Mouse (Mus musculus) kidney, postnatal 10 days (tissue): ENCODE measurements around the gene Fam117a.

Source experiments
- DNase-seq: peaks from one replicate; pipeline ENCODE4 v3.0.0; 2021; ENCODE audit warnings: mixed read lengths

Gene Fam117a

DNA sequence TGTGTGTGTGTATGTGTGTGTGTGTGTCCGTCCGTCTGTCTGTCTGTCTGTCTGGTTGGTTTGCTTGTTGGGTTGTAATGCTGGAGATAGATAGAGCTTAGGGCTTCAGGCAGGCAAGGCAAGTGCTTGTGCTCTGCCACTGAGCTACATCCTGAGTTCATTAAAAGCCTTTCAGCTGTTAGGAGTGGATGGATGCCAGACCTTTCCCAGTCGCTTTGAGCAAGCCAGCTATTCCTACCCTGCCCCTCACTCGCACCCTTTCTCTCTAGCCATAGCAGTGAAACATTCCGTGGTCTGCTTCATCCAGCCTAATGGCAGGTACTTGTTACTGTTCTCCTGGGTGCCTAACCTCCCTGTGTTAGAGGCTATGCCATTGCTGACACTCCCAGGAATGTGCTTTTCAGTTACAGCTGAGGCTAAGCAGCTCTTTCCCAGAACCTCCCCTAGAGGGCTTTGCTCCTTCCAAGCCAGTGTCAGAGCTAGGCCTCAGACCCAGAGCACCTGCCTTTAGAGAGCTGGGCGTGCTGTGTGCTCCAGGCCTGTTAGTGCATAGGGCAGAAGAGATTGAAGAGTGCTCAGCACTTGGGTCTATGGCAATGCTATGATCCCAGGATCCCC, 29.6 kb downstream of the Fam117a start:
- DNase-seq, result peak; percentile 58

- no peak for DNase-seq
Measured at GRCm38 (mm10) chr11:95367011-95367735, 30.4 kb downstream of the Fam117a start.

DNA sequence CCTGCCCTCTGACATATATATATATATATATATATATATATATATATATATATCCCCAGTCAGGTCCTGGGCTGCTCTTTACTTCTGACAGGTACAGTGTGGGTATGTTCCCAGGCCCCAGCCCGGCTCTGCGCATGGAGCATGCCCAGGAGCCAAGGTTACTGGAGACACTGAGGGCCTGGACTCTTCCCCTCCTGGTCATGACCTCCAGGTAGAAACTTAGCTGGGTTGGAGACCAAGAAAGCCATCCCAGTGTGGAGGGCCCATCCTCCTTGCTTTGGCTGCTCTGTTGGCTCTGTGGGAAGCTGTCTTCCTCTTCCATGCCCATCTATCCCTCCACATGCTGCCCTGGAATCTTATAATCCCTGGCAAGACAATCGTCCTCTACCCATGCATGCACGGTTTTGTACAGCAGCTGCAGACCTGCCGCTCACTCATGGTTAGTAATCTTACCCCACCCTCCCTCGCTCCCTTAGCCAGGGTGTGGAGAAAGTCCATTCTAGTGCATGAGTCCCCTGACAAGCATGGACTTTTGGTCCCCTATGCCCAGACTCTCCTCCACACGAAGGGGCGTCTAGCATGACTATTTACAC, 31.5 kb downstream of the Fam117a start:
- DNase-seq, result no peak

- no peak for DNase-seq
Measured at GRCm38 (mm10) chr11:95368871-95369270, 32.1 kb downstream of the Fam117a start.

GRCm38 (mm10) chr11:95369964-95370890, 33.4 kb downstream of the Fam117a start:
- DNase-seq, result peak; percentile 70

GRCm38 (mm10) chr11:95371182-95371581, 34.4 kb downstream of the Fam117a start:
- DNase-seq, result no peak

GRCm38 (mm10) chr11:95378926-95379325, 42.1 kb downstream of the Fam117a start:
- no peak for DNase-seq

- no peak for DNase-seq
Measured at GRCm38 (mm10) chr11:95379552-95379951, 42.7 kb downstream of the Fam117a start.

- no peak for DNase-seq
Measured at GRCm38 (mm10) chr11:95380711-95381110, 43.9 kb downstream of the Fam117a start.

GRCm38 (mm10) chr11:95381146-95381545, 44.3 kb downstream of the Fam117a start:
- DNase-seq, result no peak

GRCm38 (mm10) chr11:95383331-95383986, 46.6 kb downstream of the Fam117a start:
- no peak for DNase-seq

- no peak for DNase-seq
Measured at GRCm38 (mm10) chr11:95384004-95384318, 47.1 kb downstream of the Fam117a start.

DNA sequence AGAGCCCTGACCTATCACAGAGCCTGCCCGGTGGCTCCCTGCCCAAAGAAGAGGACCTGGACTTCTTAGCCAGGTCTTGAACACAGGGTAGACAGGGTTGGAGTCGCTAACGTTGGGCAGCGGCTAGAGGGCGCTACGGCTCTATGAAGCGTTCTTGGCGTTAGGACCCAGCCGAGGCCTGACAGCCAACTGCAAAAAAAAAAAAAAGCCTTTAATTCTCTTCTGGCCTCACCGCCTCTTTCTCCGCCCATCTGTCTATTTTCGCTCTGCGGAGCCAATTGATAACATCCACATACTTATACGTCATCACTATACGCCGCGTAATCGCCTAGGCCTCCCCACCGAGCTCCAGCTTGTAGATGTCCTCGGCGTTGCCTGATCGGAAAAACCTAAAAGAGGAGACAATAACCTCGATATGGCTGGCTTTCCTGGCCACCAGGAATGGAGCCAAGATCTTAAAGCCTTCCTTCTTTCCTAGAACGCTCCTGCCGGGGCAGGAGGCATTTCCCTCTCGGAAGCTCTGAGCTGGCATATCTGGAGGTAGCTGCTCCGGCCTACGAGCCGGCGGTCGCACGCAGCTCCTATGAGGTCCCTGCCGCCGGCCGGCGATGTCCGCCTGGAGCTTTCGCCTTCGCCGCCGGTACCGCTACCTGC, 47.6 kb downstream of the Fam117a start, which contains the start of gene Slc35b1:
Slc35b1 (plus strand) TSS at position 374 of the 654 bp plus-strand sequence.
- DNase-seq, result peak; percentile 94

DNA sequence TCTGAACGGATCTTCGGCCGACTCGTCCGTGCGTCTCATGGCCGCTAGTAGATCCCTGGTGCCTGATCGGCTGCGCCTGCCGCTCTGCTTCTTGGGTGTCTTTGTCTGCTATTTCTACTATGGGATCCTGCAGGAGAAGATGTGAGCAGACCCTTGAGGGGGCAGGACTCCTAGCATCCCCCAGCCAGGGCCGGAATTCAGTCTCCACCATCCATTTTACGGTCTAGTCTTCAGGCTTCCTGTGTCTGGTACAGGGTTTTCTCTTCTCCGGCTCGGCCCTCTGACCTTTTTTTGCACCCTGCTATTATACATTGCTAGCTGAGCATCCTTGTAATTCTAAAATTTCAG, 48.1 kb downstream of the Fam117a start:
- no peak for DNase-seq

DNA sequence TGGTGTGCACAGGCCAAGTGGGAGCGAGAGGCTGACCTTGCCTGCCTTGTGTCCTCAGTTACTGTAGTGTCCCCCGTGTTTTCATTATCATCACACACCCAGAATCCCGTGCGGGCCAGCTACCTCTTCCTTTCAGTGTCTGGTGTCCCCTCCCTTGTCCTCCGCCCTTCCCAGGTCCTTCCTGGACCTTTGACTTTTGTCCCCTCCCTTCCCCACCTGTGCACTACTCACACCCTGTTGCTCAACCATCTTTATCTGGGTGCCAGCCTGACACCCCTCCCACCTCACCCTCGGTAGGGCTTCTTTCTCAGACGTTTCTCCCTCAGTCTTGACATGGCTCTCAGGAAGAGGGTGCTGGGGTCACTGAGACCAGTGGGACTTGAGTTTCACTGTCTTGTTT, 50.5 kb downstream of the Fam117a start:
- no peak for DNase-seq

GRCm38 (mm10) chr11:95389006-95389405, 52.2 kb downstream of the Fam117a start:
- DNase-seq, result peak; percentile 33

GRCm38 (mm10) chr11:95390420-95390819, 53.6 kb downstream of the Fam117a start:
- peak; percentile 3 for DNase-seq

GRCm38 (mm10) chr11:95391201-95391600, 54.4 kb downstream of the Fam117a start:
- DNase-seq, result no peak

DNA sequence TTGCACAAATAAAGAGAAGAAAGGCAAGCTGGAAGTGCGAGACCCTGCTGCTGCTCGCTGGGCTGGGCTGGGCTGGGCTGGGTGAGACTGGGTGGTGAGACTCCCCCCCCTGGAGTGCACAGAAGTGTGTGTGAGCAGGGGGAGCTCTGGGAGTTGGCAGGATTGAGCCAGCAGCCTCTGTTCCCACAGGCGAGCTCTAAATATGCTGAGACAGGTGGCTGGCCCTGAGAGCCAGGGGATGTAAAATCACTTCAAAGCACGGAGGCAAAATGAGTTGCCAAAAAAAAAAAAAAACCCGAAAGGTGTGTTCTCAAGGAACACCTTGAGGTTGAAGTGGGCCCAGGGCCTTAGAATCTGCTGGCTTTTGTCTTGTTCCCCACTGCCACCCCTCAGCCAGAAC, 54.9 kb downstream of the Fam117a start:
- peak; percentile 4 for DNase-seq

DNA sequence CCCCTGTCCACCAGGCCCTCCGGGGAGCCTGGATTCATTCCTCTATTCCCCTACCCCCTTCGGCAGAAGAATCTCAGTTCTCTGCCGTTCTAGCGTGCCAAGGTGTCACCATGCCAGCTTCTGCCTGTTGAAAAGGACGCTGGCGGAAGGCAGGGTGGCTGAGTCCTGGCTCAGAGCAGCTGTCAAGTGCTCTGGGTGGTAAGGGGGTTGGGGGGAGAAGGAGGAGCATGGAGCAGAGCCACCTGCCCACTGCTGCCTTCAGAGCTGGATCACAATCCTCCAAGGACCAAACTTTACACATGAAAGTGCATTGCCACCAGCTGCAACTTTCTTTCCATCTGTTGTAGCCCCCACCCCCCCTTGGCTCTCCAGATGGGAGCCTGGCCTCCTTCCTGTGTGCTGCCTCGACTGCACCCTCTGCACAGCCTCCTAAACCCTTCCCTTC, 55.4 kb downstream of the Fam117a start:
- peak; percentile 11 for DNase-seq

DNA sequence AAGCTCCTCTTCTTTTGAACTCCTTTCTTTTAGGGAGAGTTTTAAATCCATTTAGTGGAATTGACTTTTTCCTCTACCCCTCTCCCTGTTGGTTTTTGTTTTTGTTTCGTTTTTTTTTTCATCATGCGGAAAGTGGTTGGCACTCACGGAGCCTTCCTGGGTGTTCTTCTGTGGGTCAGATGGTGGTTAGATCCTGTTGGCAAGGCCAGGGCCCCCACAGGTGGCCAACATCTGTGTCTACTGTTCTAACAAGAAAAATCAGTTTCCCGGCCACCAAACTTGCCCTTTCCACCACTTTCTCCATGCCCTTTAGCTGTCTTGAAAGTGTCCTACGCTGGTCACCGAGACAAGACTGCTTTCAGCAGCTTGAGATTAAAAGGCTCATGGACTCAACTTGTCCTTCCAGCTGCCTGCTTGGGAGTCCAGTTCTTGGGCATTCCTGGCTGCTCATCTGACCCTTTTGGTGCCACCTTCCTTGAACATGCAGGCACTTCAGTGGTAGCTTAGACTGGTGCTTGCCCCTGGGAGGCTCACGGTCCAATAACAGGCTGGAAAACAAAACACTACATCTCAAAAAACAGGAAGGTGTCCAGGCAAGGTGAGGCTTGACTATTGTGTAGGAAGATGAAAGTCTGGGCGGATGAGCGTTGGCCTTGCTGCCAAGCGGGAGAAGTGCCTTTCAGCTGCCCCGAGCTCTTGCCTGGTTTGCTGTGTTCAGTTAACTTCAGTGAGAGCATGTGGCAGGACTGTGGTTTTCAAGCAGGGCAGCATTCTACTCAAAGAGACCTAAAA, 56.1 kb downstream of the Fam117a start:
- no peak for DNase-seq
